Mouse (Mus musculus): ENCODE measurements around the gene Mllt10. TPM values are rescaled to one million over a fixed set of nuclear protein-coding genes. Genes with fewer than 3 reads are reported as not detected.

The Mllt10 gene
- total and polyA plus RNA-seq, 3 experiments = 33.3 to 64.1 TPM; not detected in 1

DNA sequence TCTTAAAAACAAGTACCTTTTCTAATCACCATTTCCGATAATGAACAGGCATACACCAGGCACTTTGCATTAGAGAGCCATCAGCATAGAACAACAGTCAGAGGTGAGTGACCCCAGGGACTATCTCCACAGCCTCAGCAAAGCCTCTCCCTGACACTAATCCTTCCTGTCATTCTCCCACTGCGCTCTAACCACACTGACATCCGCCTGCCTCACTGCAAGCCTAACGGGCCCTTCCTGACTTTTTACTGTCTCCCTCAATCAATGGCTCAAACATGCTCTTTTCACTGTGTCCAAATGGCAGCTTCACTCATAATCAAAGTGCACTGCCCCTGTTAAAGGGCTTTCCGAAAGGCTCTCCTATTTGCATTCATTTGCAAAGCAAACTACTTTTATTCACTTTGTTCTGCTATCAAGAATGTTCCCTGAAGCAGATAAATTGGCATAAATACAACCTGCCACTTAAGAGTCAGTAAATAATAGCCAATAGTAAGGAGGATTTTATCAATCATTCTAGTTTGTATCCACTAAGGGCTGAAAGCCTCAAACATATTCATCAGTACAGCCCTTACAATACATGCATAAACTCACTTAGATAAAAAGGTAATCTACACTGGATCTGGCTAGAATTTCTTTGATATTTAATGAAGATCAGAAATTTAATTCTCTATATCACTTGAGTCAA, 178.0 kb downstream of the Mllt10 start:
- Histone ChIP-seq H3K4me1 (ENCODE audit: control insufficient read depth in 1 of 2, insufficient read depth in 2 of 2, low read length in 2 of 2) (peaks cover 0 to 6% of the 10 kb centered on the region in 2 experiments; a peak in 1 of 4 replicates), H3K4me3 (ENCODE audit: control insufficient read depth in 1 of 2, insufficient read depth in 1 of 2, low read depth in 2 of 2, low read length in 2 of 2) (no peak overlapping the region), H3K27me3 (ENCODE audit: control insufficient read depth in 1 of 2, insufficient read depth in 2 of 2, low read length in 2 of 2) (no peaks in the 10 kb centered on the region), H3K9me3 (replicated peaks; ENCODE audit: insufficient read depth, low read length) (no peaks in the 10 kb centered on the region), H3K27ac (ENCODE audit: control insufficient read depth, low read depth, low read length) (no peak overlapping the region), H3K36me3 (ENCODE audit: control insufficient read depth in 1 of 2, insufficient read depth in 2 of 2, low read length in 2 of 2) (no peaks in the 10 kb centered on the region), H3K9ac (ENCODE audit: control insufficient read depth, low read depth, low read length, poor library complexity, severe bottlenecking) (no peak overlapping the region), H3K79me2 (ENCODE audit: control insufficient read depth, insufficient read depth, low read length, poor library complexity) (no peaks in the 10 kb centered on the region)
- no peak for DNase-seq (ENCODE audit: low read depth, low spot score)
- no peak for TF ChIP-seq USF2 (IDR thresholded peaks at IDR 0.05; ENCODE audit: borderline replicate concordance in 1 of 2, insufficient read depth in 1 of 2, low read depth in 1 of 2, low read length in 2 of 2)

DNA sequence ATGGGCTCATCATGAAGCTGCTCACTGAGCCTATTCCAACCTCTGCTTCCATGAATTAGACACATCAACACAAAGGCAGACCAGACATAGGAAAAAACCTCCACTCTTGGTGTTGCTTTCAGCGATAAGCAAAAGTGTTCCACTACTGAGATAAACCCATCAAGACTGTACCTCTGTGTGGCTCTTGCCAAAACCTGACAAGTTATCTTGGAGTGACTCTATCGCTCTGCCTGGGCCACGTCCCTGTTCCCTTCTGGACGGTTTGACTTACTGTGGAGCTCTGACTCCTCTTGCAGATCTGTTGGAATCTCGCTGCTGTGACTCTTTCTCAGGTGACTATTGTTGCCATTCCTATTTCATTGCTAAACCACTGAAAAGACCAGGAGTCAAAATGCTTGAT, 180.5 kb downstream of the Mllt10 start:
- Histone ChIP-seq H3K9me3 (replicated peaks; ENCODE audit: insufficient read depth, low read length) (no peaks in the 10 kb centered on the region), H3K9ac (ENCODE audit: control insufficient read depth, low read depth, low read length, poor library complexity, severe bottlenecking) (no peak overlapping the region), H3K27me3 (ENCODE audit: control insufficient read depth in 1 of 2, insufficient read depth in 2 of 2, low read length in 2 of 2) (no peaks in the 10 kb centered on the region), H3K4me3 (ENCODE audit: control insufficient read depth in 1 of 2, insufficient read depth in 1 of 2, low read depth in 2 of 2, low read length in 2 of 2) (no peak overlapping the region), H3K79me2 (ENCODE audit: control insufficient read depth, insufficient read depth, low read length, poor library complexity) (no peaks in the 10 kb centered on the region), H3K4me1 (ENCODE audit: control insufficient read depth in 1 of 2, insufficient read depth in 2 of 2, low read length in 2 of 2) (peaks cover 0 to 6% of the 10 kb centered on the region in 2 experiments; a peak in 1 of 4 replicates), H3K36me3 (ENCODE audit: control insufficient read depth in 1 of 2, insufficient read depth in 2 of 2, low read length in 2 of 2) (no peaks in the 10 kb centered on the region), H3K27ac (ENCODE audit: control insufficient read depth, low read depth, low read length) (no peak overlapping the region)
- DNase-seq (ENCODE audit: low read depth, low spot score) = peak; percentile 33
- no peak for TF ChIP-seq BHLHE40 (IDR thresholded peaks at IDR 0.05; ENCODE audit: borderline replicate concordance, low read depth, low read length)
- TF ChIP-seq MYB (IDR thresholded peaks at IDR 0.05; ENCODE audit: low read depth, low read length) = no peak
- TF ChIP-seq MAZ (IDR thresholded peaks at IDR 0.05; ENCODE audit: low read depth, low read length) = no peak
- peak in 1 of 2 experiments; percentile 31; a peak in 1 of 4 replicates for TF ChIP-seq EP300 (IDR thresholded peaks at IDR 0.05; ENCODE audit: low read depth in 1 of 2, low read length in 2 of 2)
- no peak for TF ChIP-seq POLR2AphosphoS5 (IDR thresholded peaks at IDR 0.05; ENCODE audit: borderline replicate concordance, low read depth, low read length)
- TF ChIP-seq TCF12 (IDR thresholded peaks at IDR 0.05; ENCODE audit: low read depth, low read length) = peak; percentile 28; the same call in 1 of the 2 replicates
- peak; percentile 41; the same call in 1 of the 2 replicates for TF ChIP-seq GATA1 (IDR thresholded peaks at IDR 0.05; ENCODE audit: low read depth, low read length)

DNA sequence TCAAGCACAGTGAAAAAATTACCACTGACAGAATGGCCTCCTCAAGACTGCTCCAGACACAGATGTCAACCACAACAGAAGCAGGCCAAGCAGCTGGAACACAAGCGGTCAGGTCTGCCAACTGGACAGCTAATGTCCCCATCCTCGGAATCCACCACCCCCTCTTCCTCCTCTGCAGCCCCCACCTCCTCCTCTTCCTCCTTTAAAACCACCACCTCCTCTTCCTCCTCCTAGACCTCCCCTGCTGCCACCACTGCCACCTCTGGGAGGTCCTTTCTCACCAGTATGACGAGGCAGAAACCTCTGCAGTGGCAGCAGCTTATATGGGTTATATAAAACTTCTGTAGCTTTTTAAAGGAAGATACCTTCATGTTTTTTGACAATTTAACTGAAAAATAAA, 194.2 kb downstream of the Mllt10 start:
- Histone ChIP-seq H3K27me3 (ENCODE audit: control insufficient read depth in 1 of 2, insufficient read depth in 2 of 2, low read length in 2 of 2) (no peaks in the 10 kb centered on the region), H3K36me3 (ENCODE audit: control insufficient read depth in 1 of 2, insufficient read depth in 2 of 2, low read length in 2 of 2) (peaks cover 0 to 1% of the 10 kb centered on the region in 2 experiments; a peak in 1 of 4 replicates), H3K27ac (ENCODE audit: control insufficient read depth, low read depth, low read length) (no peak overlapping the region), H3K4me3 (ENCODE audit: control insufficient read depth in 1 of 2, insufficient read depth in 1 of 2, low read depth in 2 of 2, low read length in 2 of 2) (no peak overlapping the region), H3K79me2 (ENCODE audit: control insufficient read depth, insufficient read depth, low read length, poor library complexity) (no peaks in the 10 kb centered on the region), H3K4me1 (ENCODE audit: control insufficient read depth in 1 of 2, insufficient read depth in 2 of 2, low read length in 2 of 2) (no peaks in the 10 kb centered on the region), H3K9me3 (replicated peaks; ENCODE audit: insufficient read depth, low read length) (no peaks in the 10 kb centered on the region), H3K9ac (ENCODE audit: control insufficient read depth, low read depth, low read length, poor library complexity, severe bottlenecking) (no peak overlapping the region)
- TF ChIP-seq POLR2AphosphoS2 (IDR thresholded peaks at IDR 0.05; ENCODE audit: low read length) (no peak), POLR2AphosphoS5 (IDR thresholded peaks at IDR 0.05; ENCODE audit: borderline replicate concordance, low read depth, low read length) (no peak), CHD2 (IDR thresholded peaks at IDR 0.05; ENCODE audit: low read length) (no peak), ELF1 (IDR thresholded peaks at IDR 0.05; ENCODE audit: low read depth, low read length) (no peak), RAD21 (IDR thresholded peaks at IDR 0.05; ENCODE audit: low read depth, low read length) (no peak), ZMIZ1 (IDR thresholded peaks at IDR 0.05; ENCODE audit: low read depth, low read length) (no peak), MYB (IDR thresholded peaks at IDR 0.05; ENCODE audit: low read depth, low read length) (no peak)
- DNase-seq (ENCODE audit: low read depth, low spot score) = no peak

Other genes with a start within 250 kb of the Mllt10 start
- not detected in 2 replicates for gene H2al2a, start 58.3 kb upstream of the Mllt10 start, total RNA-seq (2012; rRNA removed)
- not detected for gene H2al2a, start 58.3 kb upstream of the Mllt10 start, polyA plus RNA-seq (2012; ENCODE audit: insufficient read depth in 1 of 2, insufficient read length in 2 of 2, low read depth in 1 of 2, low replicate concordance in 2 of 2, missing spikeins in 1 of 2)
- gene A930004D18Rik, start 17.5 kb upstream of the Mllt10 start, total RNA-seq (2012; rRNA removed) = 0.39 TPM in 2 replicates
- 1 to 10 TPM in 1 of 2 experiments, not detected in 1; 1.8 TPM for gene A930004D18Rik, start 17.5 kb upstream of the Mllt10 start, polyA plus RNA-seq (2012; ENCODE audit: insufficient read depth in 1 of 2, insufficient read length in 2 of 2, low read depth in 1 of 2, low replicate concordance in 2 of 2, missing spikeins in 1 of 2)
- 0.12 and 0.13 TPM in 2 replicates for gene Skida1, start 6.2 kb upstream of the Mllt10 start, total RNA-seq (2012; rRNA removed)
- under 1 TPM in 1 of 2 experiments, not detected in 1; 0.88 TPM for gene Skida1, start 6.2 kb upstream of the Mllt10 start, polyA plus RNA-seq (2012; ENCODE audit: insufficient read depth in 1 of 2, insufficient read length in 2 of 2, low read depth in 1 of 2, low replicate concordance in 2 of 2, missing spikeins in 1 of 2)

All from MEL (cell line).